Mouse (Mus musculus): Measurements from ENCODE around the gene Gja5.

DNA sequence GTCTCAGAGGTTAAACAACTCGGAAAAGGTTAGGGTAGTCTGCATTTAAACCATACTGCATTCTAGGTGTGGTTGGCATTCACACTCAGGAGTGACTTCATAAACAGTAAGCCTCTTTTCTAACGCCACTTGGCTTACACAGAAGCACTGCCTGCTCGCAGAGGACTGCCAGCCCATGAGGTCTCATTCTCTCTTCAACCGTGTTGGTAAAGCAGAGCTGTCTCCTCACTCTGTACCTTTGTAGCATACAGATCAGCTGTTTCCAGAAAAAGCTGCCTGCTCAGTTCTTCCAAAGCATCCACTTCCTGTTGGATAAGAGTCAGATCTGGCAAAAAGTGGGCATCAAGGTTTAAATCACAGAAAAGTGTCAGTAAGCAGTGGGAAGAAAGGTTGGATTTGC, 24.1 kb upstream of the Gja5 start:
- TF ChIP-seq POLR2A (IDR thresholded peaks at IDR 0.05; ENCODE audit: borderline replicate concordance, extremely low read depth, low read depth, low read length) (no peak), CTCF (IDR thresholded peaks at IDR 0.05; ENCODE audit: insufficient read depth, low read length) (no peak)

Data from lung, adult 2 months (tissue).